Mouse (Mus musculus) bone marrow macrophage, adult 2 months (primary cell): Measurements from ENCODE around the gene Hist1h3d. TPM values are rescaled to one million over a fixed set of nuclear protein-coding genes. Genes with fewer than 3 reads are reported as not detected.
"Not testable (repeated sequence)": the region's sequence is repeated elsewhere in the genome, so short reads cannot be mapped to it uniquely, and the experiment has no call there.

ENCODE experiments used
- H3K27ac ChIP-seq: 2 replicates; pipeline ENCODE4 v1.5.1; 2012; ENCODE audit warnings: low read depth, low read length; ENCODE audit not compliant: insufficient read depth
- H3K4me1 ChIP-seq: 2 replicates; pipeline ENCODE4 v1.6.1; 2012; ENCODE audit warnings: low read length; ENCODE audit not compliant: control insufficient read depth, insufficient read depth
- H3K4me3 ChIP-seq: 2 replicates; pipeline ENCODE4 v1.5.1; 2012; ENCODE audit warnings: mild to moderate bottlenecking, low read length, moderate library complexity; ENCODE audit not compliant: insufficient read depth
- CTCF ChIP-seq: IDR thresholded peaks from 2 replicates; pipeline ENCODE4 v1.5.1; 2012; ENCODE audit warnings: low read depth, mild to moderate bottlenecking, low read length, moderate library complexity
- POLR2A ChIP-seq: IDR thresholded peaks from 2 replicates; pipeline ENCODE4 v1.6.1; 2012; ENCODE audit warnings: mild to moderate bottlenecking, low read depth, low read length, borderline replicate concordance
- polyA plus RNA-seq: library from polyadenylated mRNA; stranded (reverse); fragments of >200 nt; gene quantifications from 2 replicates; pipeline ENCODE4 v1.2.4, GENCODE M21; 2012; ENCODE audit not compliant: missing spikeins, insufficient read depth, insufficient read length

Gene Hist1h3d
- polyA plus RNA-seq, 1 experiment: 2.3 TPM

GRCm38 (mm10) chr13:23543965-23544786 is 31.4 kb upstream of the Hist1h3d start, which contains the start of gene Hist1h3f:
Hist1h3f (plus strand) TSS chr13:23544052.
- Histone ChIP-seq H3K4me3 (peak within 1 kb of the TSS; percentile 63), H3K4me1 (peaks cover 3% of the 10 kb centered on the region), H3K27ac (peak within 1 kb of the TSS; percentile 88)
- TF ChIP-seq POLR2A (0 out of 2 replicates have a peak, but pooled peaks have one; percentile 67), CTCF (no peak)

DNA sequence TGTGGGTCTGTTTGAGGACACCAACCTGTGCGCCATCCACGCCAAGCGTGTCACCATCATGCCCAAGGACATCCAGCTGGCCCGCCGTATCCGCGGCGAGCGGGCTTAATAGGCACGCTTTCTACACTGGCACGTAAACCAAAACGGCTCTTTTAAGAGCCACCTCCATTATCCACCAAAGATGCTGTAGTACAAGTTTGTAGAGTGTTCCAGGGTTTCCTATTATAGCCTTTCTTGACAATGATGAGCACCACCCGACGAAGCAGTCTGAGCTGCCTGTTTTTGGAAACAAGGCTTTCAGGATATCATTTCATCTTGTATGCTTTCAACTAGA is 30.8 kb upstream of the Hist1h3d start:
- H3K4me1 ChIP-seq: not testable (repeated sequence)
- Histone ChIP-seq H3K4me3 (peak overlapping the region; percentile 63), H3K27ac (peak overlapping the region; percentile 71)

DNA sequence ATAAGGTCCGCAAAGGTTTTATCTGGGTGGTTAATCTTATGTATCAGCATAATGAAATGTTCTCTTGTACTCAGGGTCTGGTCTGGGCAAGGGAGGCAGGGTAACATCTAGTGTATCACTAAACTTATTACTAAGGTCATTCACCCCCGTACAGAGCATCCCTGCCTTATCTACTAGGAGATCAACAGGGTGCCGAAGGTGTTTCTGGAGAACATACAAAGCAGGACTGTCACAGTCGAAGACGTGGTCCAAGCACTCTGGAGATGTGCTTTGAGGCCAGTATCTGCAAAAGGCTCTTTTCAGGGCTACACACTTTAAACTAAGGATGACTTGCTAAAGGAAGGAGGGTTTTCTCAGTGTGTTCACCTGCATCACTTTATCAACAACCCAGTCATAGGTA is 28.9 kb upstream of the Hist1h3d start:
- H3K4me3 ChIP-seq: no peak overlapping the region
- peaks cover 6% of the 10 kb centered on the region for H3K4me1 ChIP-seq
- TF ChIP-seq POLR2A (no peak), CTCF (no peak)
- H3K27ac ChIP-seq: no peak overlapping the region

- H3K27ac ChIP-seq: peak overlapping the region; percentile 77
- H3K4me3 ChIP-seq: peak overlapping the region; percentile 58
- TF ChIP-seq POLR2A (no peak), CTCF (no peak)
- H3K4me1 ChIP-seq: peaks cover 12% of the 10 kb centered on the region
Measured at GRCm38 (mm10) chr13:23550761-23551145, 24.8 kb upstream of the Hist1h3d start.

DNA sequence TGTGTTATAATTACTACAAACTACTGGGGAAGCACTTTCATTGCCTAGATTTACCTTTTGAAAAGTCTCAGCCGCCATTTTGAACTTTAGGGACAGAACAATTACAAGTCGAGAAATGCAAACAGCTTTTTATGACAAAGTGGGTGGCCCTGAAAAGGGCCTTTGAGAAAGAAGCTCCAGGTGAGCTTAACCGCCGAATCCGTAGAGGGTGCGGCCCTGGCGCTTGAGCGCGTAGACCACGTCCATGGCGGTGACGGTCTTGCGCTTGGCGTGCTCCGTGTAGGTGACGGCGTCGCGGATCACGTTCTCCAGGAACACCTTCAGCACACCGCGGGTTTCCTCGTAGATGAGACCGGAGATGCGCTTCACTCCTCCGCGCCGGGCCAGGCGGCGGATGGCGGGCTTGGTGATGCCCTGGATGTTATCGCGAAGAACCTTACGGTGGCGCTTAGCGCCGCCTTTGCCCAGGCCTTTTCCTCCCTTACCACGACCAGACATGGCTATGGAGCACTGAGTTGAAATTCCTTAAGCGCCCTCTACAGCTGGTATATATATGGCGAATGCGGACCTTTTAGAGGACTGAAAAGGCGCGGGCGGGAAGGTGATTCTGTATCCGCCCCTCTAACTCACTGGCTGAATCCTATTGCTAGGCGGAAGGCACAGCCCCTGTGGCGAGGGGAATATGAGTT is 24.3 kb upstream of the Hist1h3d start, which contains the start of gene Hist1h4f:
TSS of gene Hist1h4f (minus strand) at position 503 of the 689 bp plus-strand sequence.
- H3K4me3 ChIP-seq: peak within 1 kb of the TSS; percentile 58
- H3K27ac ChIP-seq: peak within 1 kb of the TSS; percentile 77
- H3K4me1 ChIP-seq: peaks cover 11% of the 10 kb centered on the region
- TF ChIP-seq POLR2A: peak; percentile 87

- peak overlapping the region; percentile 58; the same call in 1 of the 2 replicates for H3K4me3 ChIP-seq
- H3K4me1 ChIP-seq: peaks cover 14% of the 10 kb centered on the region
- no peak for TF ChIP-seq CTCF
- TF ChIP-seq POLR2A: no peak
- H3K27ac ChIP-seq: peak overlapping the region; percentile 63
Measured at GRCm38 (mm10) chr13:23551931-23552914, 23.3 kb upstream of the Hist1h3d start.

DNA sequence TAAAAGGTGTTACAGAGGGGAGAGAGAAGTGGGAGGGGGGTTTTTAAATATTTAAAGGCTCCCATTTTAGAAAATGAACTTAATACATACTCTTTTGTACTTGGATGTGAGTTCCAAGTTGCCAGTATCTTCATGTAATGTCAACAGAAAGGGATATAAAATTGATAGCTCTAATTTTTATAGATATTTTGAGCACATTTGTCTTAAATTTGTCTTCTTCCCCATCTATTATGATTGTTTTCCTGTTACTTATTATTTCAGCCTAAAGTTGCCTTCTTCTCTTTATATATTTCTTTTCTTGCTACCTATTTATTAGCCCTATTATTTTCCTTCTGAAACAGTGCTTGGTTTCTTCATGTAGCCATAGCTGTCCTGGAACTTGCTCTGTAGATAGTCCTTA is 22.6 kb upstream of the Hist1h3d start, which contains the start of gene Hist1h1d:
TSS of gene Hist1h1d (plus strand) at position 301 of the 400 bp plus-strand sequence.
- Histone ChIP-seq H3K4me1 (peaks cover 14% of the 10 kb centered on the region), H3K4me3 (no peak within 1 kb of the TSS), H3K27ac (peak within 1 kb of the TSS; percentile 63)
- TF ChIP-seq POLR2A (no peak), CTCF (no peak)

DNA sequence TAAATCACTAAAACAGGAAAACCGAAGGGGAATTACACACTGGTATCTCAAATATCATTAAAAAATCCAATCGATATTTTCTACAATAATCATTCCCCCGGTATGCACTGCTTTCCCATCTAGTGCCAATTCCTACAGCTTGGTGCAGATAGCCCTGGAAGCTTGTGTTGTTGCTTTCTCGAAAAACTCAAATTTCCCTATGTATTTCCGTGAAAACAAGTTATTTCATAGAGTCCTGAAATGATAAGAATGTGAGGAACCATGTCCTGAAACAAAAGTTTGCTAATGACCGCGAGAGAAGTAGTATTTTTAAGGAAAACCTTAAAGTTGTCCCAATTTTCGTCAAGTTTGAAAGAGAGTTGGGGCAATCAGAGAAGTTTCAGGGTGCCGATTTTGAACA is 21.2 kb upstream of the Hist1h3d start:
- Histone ChIP-seq H3K4me1 (peaks cover 14% of the 10 kb centered on the region), H3K4me3 (peak overlapping the region; percentile 12; the same call in 1 of the 2 replicates)

DNA sequence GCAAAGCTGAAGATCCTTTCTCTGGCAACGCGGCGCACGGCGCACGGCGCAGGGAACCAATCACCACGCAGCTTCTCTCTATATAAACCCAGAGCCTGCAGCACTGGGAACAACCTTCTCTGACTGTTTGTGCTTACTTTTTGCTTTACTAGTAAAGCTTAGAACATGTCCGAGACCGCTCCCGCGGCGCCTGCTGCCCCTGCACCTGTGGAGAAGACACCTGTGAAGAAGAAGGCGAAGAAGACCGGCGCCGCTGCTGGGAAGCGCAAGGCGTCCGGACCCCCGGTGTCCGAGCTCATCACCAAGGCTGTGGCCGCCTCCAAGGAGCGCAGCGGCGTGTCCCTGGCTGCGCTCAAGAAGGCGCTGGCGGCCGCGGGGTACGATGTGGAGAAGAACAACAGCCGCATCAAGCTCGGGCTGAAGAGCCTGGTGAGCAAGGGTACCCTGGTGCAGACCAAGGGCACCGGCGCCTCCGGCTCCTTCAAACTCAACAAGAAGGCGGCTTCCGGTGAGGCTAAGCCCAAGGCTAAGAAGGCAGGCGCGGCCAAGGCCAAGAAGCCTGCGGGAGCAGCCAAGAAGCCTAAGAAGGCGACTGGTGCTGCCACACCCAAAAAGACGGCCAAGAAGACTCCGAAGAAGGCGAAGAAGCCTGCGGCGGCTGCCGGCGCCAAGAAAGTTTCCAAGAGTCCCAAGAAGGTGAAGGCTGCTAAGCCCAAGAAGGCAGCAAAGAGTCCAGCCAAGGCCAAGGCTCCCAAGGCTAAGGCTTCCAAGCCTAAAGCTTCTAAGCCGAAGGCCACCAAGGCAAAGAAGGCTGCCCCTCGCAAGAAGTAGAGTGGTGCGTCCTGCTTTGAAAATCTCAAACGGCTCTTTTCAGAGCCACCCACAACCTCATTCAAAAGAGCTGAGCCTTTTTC is 20.4 kb upstream of the Hist1h3d start:
- TF ChIP-seq CTCF: no peak
- peak; percentile 89 for TF ChIP-seq POLR2A
- peak overlapping the region; percentile 62 for H3K4me3 ChIP-seq
- peak overlapping the region; percentile 87 for H3K27ac ChIP-seq
- peaks cover 14% of the 10 kb centered on the region for H3K4me1 ChIP-seq

More for the DNA sequence above, 21.2 kb upstream of the Hist1h3d start:
- H3K27ac ChIP-seq: peak overlapping the region; percentile 87
- TF ChIP-seq POLR2A: no peak
- TF ChIP-seq CTCF: no peak
